Mouse (Mus musculus): Measurements from ENCODE around the gene Gm4969.

- TF ChIP-seq CTCF (IDR thresholded peaks at IDR 0.05; ENCODE audit: borderline replicate concordance, insufficient read depth, low read depth, low read length) = no peak
- no peak for TF ChIP-seq POLR2A (IDR thresholded peaks at IDR 0.05; ENCODE audit: borderline replicate concordance, insufficient read depth, low read length)
Measured at GRCm38 (mm10) chr7:19158601-19159000, 40.4 kb upstream of the Gm4969 start.
